Comparison of ENCODE assay signal across 16 mouse cellular contexts in the genomic region with DNA sequence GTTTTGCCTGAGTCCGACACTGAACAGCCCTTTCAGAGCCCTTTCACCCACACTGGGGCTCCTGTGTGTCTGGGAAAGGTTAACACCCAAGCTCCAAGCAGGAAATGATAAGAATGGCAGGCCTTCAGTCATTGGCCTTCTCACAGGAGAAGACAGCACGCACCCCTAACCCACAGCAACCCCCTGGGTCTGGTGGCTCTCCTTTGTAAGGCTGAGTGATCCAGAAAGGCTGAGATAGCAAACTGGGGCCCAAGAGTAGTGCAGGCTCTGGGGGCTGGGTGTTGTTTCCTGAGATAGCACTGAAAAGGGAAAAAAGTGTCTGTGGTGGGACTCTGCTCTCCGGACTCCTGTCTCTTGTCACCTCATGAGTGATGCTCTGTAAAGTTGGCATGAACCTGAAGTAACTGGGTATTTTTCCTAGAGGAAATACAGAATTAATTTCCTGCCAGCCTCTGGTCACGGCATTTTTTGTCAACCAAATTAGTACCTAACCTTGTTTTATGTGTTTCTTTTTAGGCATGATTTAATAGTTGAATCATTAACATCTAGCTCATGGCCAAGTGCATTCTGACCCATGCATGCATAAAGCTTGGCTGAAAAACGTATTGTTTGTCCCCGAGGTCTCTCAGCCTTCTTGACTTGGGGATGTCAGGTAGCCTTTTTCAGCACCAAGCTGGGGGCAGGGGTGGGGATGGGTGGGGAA. TPM values are rescaled to one million over a fixed set of nuclear protein-coding genes. Genes with fewer than 3 reads are reported as not detected.
DNase-seq lines count a peak whose midpoint lies in the region; ATAC-seq and TF ChIP-seq lines count a peak whose summit lies in the region.
"Had no signal": no experiment of that assay in that cellular context is flagged by ENCODE, and none has a peak within 500 bp of the region (broad histone marks: within the 10 kb centered on the region; RNA-seq: fewer than 3 reads in every experiment).

No protein-coding gene starts in this region.

- no peak for TF ChIP-seq EP300 in liver, postnatal 0 days (IDR thresholded peaks at IDR 0.05; ENCODE audit: low read depth)

- no peaks in the 10 kb centered on the region for H3K36me3 ChIP-seq in heart, embryonic 11.5 days (ENCODE audit: control insufficient read depth, insufficient read depth, low read length)
- H3K36me3 ChIP-seq in embryonic facial prominence, embryonic 10.5 days (replicated peaks), result no peaks in the 10 kb centered on the region
- H3K36me3 ChIP-seq in kidney, postnatal 0 days (ENCODE audit: insufficient read depth, low read length), result peaks cover 3% of the 10 kb centered on the region; the same call in 1 of the 2 replicates
- H3K36me3 ChIP-seq in liver, postnatal 0 days (replicated peaks; ENCODE audit: insufficient read depth, low read length), result no peaks in the 10 kb centered on the region
- H3K36me3 ChIP-seq: hindbrain, embryonic 12.5 days had no signal

- H3K4me1 ChIP-seq in heart, embryonic 11.5 days (ENCODE audit: control insufficient read depth, insufficient read depth, low read length), result peaks cover 56% of the 10 kb centered on the region
- H3K4me1 ChIP-seq in embryonic facial prominence, embryonic 10.5 days, result peaks cover 63% of the 10 kb centered on the region
- peaks cover 42% of the 10 kb centered on the region for H3K4me1 ChIP-seq in kidney, postnatal 0 days (replicated peaks; ENCODE audit: insufficient read depth, low read length)
- peaks cover 34% of the 10 kb centered on the region for H3K4me1 ChIP-seq in liver, postnatal 0 days (ENCODE audit: insufficient read depth)

- no peak overlapping the region for H3K4me3 ChIP-seq in heart, embryonic 11.5 days (ENCODE audit: low read depth, low read length)
- no peak overlapping the region for H3K4me3 ChIP-seq in embryonic facial prominence, embryonic 10.5 days
- H3K4me3 ChIP-seq in kidney, postnatal 0 days (replicated peaks; ENCODE audit: low read depth, low read length), result no peak overlapping the region
- no peak overlapping the region for H3K4me3 ChIP-seq in liver, postnatal 0 days (ENCODE audit: low read depth, low read length)
- H3K4me3 ChIP-seq: hindbrain, embryonic 12.5 days had no signal

- ATAC-seq in heart, embryonic 11.5 days (replicated peaks; ENCODE audit: insufficient number of reproducible peaks, low FRiP score, low TSS enrichment), result peak; percentile 36; the same call in 1 of the 2 replicates
- peak; percentile 53 for ATAC-seq in kidney, postnatal 0 days (replicated peaks; ENCODE audit: low FRiP score, low read depth)
- 0 out of 2 replicates have a peak, but pooled peaks have one; percentile 30 for ATAC-seq in liver, postnatal 0 days
- ATAC-seq: midbrain, embryonic 16.5 days had no signal

- no peak for TF ChIP-seq CTCF in kidney, postnatal 0 days (IDR thresholded peaks at IDR 0.05; ENCODE audit: low read depth)
- TF ChIP-seq CTCF in liver, postnatal 0 days (IDR thresholded peaks at IDR 0.05; ENCODE audit: low read depth), result no peak

- 44% methylated on average over 6 of the region's 6 CpGs for WGBS in heart, embryonic 11.5 days (ENCODE audit: insufficient replicate concordance)
- 79% methylated on average over 6 of the region's 6 CpGs for WGBS in embryonic facial prominence, embryonic 10.5 days
- 28% methylated on average over 6 of the region's 6 CpGs for WGBS in kidney, postnatal 0 days
- WGBS in liver, postnatal 0 days (ENCODE audit: insufficient replicate concordance), result 58% methylated on average over 6 of the region's 6 CpGs

- H3K4me2 ChIP-seq in heart, embryonic 11.5 days, result no peak overlapping the region
- H3K4me2 ChIP-seq in kidney, postnatal 0 days (ENCODE audit: low read length), result no peak overlapping the region
- no peak overlapping the region for H3K4me2 ChIP-seq in liver, postnatal 0 days (ENCODE audit: low read depth, low read length)
- H3K4me2 ChIP-seq: hindbrain, embryonic 12.5 days had no signal

- H3K9ac ChIP-seq in heart, embryonic 11.5 days (ENCODE audit: low read depth, low read length), result no peak overlapping the region
- no peak overlapping the region for H3K9ac ChIP-seq in kidney, postnatal 0 days (ENCODE audit: low read depth, low read length)
- H3K9ac ChIP-seq in liver, postnatal 0 days (replicated peaks), result no peak overlapping the region
- H3K9ac ChIP-seq: hindbrain, embryonic 12.5 days had no signal

- peak overlapping the region; percentile 73 for H3K27ac ChIP-seq in heart, embryonic 11.5 days (ENCODE audit: low read depth, low read length)
- H3K27ac ChIP-seq in embryonic facial prominence, embryonic 10.5 days (replicated peaks), result 0 out of 2 replicates have a peak overlapping the region, but pooled peaks have one; percentile 35
- H3K27ac ChIP-seq in kidney, postnatal 0 days, result peak overlapping the region; percentile 89
- no peak overlapping the region for H3K27ac ChIP-seq in liver, postnatal 0 days (ENCODE audit: low read depth)
- H3K27ac ChIP-seq: hindbrain, embryonic 12.5 days had no signal

- DNase-seq in heart, adult 8-10 months (ENCODE audit: low spot score), result no peak
- no peak for DNase-seq in embryonic facial prominence, embryonic 10.5 days (ENCODE audit: low spot score)
- no peak for DNase-seq in kidney, postnatal 0 days (ENCODE audit: low spot score)
- no peak for DNase-seq in liver, postnatal 0 days
- DNase-seq in testis, postnatal 14 days (ENCODE audit: low spot score), result no peak
- DNase-seq in frontal cortex, postnatal 36 days (ENCODE audit: low spot score in 2 of 2), result no peak
- no peak for DNase-seq in lung, postnatal 25 days (ENCODE audit: low spot score)

- H3K9me3 ChIP-seq in heart, embryonic 11.5 days (replicated peaks; ENCODE audit: control insufficient read depth, low read length), result no peaks in the 10 kb centered on the region
- H3K9me3 ChIP-seq in embryonic facial prominence, embryonic 10.5 days, result no peaks in the 10 kb centered on the region
- H3K9me3 ChIP-seq in kidney, postnatal 0 days (replicated peaks; ENCODE audit: low read length), result no peaks in the 10 kb centered on the region
- H3K9me3 ChIP-seq in liver, postnatal 0 days (ENCODE audit: low read length), result no peaks in the 10 kb centered on the region
- H3K9me3 ChIP-seq: hindbrain, embryonic 12.5 days had no signal

- H3K27me3 ChIP-seq in heart, embryonic 11.5 days (ENCODE audit: control insufficient read depth, insufficient read depth, low read length), result no peaks in the 10 kb centered on the region
- no peaks in the 10 kb centered on the region for H3K27me3 ChIP-seq in embryonic facial prominence, embryonic 10.5 days (replicated peaks; ENCODE audit: low read depth, poor library complexity, severe bottlenecking)
- H3K27me3 ChIP-seq in kidney, postnatal 0 days (ENCODE audit: insufficient read depth, low read length), result no peaks in the 10 kb centered on the region
- H3K27me3 ChIP-seq in liver, postnatal 0 days (ENCODE audit: insufficient read depth, low read length), result no peaks in the 10 kb centered on the region
- H3K27me3 ChIP-seq: hindbrain, embryonic 12.5 days had no signal

RNA-seq across cellular contexts. Expression of gene 1700034J05Rik, which starts 7.7 kb away (rescaled TPM):
- 0.21 and 0.42 TPM in 2 replicates for polyA plus RNA-seq in heart, embryonic 11.5 days (2014; fragmentation: Nextera tagmentation; extraction: Ambion mirVana)
- not detected for total RNA-seq in heart, adult 8-10 months (2022)
- 0.14 and 0.27 TPM in 2 replicates for polyA plus RNA-seq in embryonic facial prominence, embryonic 10.5 days (2016; fragmentation: Nextera tagmentation; extraction: Ambion mirVana)
- 0.09 TPM in 1 of 2 replicates, not detected in the other for polyA plus RNA-seq in kidney, postnatal 0 days (2015; fragmentation: Nextera tagmentation; extraction: Ambion mirVana)
- 0.05 TPM in 1 of 2 replicates, not detected in the other for polyA plus RNA-seq in liver, postnatal 0 days (2015; fragmentation: Nextera tagmentation; extraction: Ambion mirVana)
- total RNA-seq: adrenal gland, adult 18-20 months; layer of hippocampus, adult 18-20 months; left cerebral cortex, postnatal 14 days had no signal
- polyA plus RNA-seq: cortical plate, adult 2 months; spleen, adult 2 months; thymus, postnatal 0 days had no signal

RNA-seq across cellular contexts. Expression of gene Ppfibp1, which starts 58.2 kb away (rescaled TPM):
- polyA plus RNA-seq in heart, embryonic 11.5 days (2014; fragmentation: Nextera tagmentation; extraction: Ambion mirVana), result 78.0 and 86.2 TPM in 2 replicates
- total RNA-seq in heart, adult 8-10 months (2022), result 100 to 1,000 TPM; 101 to 127 (median 122) TPM
- polyA plus RNA-seq in embryonic facial prominence, embryonic 10.5 days (2016; fragmentation: Nextera tagmentation; extraction: Ambion mirVana), result 34.9 and 38.1 TPM in 2 replicates
- 55.9 and 60.2 TPM in 2 replicates for polyA plus RNA-seq in kidney, postnatal 0 days (2015; fragmentation: Nextera tagmentation; extraction: Ambion mirVana)
- polyA plus RNA-seq in liver, postnatal 0 days (2015; fragmentation: Nextera tagmentation; extraction: Ambion mirVana), result 8.9 and 11.3 TPM in 2 replicates
